Mouse (Mus musculus): Measurements from ENCODE around the gene Mcts1. TPM values are rescaled to one million over a fixed set of nuclear protein-coding genes. Genes with fewer than 3 reads are reported as not detected.

Gene Mcts1
- polyA plus RNA-seq, 1 experiment from 2014 or later, result 168 TPM

- Histone ChIP-seq H3K4me3 (no peak overlapping the region), H3K27me3 (replicated peaks) (no peaks in the 10 kb centered on the region), H3K9me3 (no peaks in the 10 kb centered on the region), H3K4me2 (no peak overlapping the region), H3K9ac (no peak overlapping the region), H3K4me1 (no peaks in the 10 kb centered on the region), H3K27ac (no peak overlapping the region), H3K36me3 (replicated peaks) (no peaks in the 10 kb centered on the region)
- ATAC-seq (replicated peaks), result no peak
- 69% methylated on average over 5 of the region's 5 CpGs for WGBS
Measured at GRCm38 (mm10) chrX:38593180-38593889, 7.0 kb upstream of the Mcts1 start.

GRCm38 (mm10) chrX:38600995-38601369, 604 bp downstream of the Mcts1 start:
- WGBS, result 17% methylated on average over 3 of the region's 3 CpGs
- ATAC-seq (replicated peaks), result peak; percentile 87
- peak overlapping the region; percentile 48 for H3K4me3 ChIP-seq
- peak overlapping the region; percentile 54 for H3K9ac ChIP-seq
- no peaks in the 10 kb centered on the region for H3K4me1 ChIP-seq
- no peaks in the 10 kb centered on the region for H3K36me3 ChIP-seq (replicated peaks)
- no peaks in the 10 kb centered on the region for H3K27me3 ChIP-seq (replicated peaks)
- H3K27ac ChIP-seq, result peak overlapping the region; percentile 86
- H3K4me2 ChIP-seq, result peak overlapping the region; percentile 53
- H3K9me3 ChIP-seq, result no peaks in the 10 kb centered on the region

GRCm38 (mm10) chrX:38634801-38635637, 34.6 kb downstream of the Mcts1 start, which contains the start of gene C1galt1c1:
TSS of gene C1galt1c1 (minus strand) at chrX:38635087.
- peak within 1 kb of the TSS; percentile 69 for H3K9ac ChIP-seq
- H3K4me3 ChIP-seq, result peak within 1 kb of the TSS; percentile 55
- H3K27ac ChIP-seq, result peak within 1 kb of the TSS; percentile 93
- 24% methylated on average over 39 of the region's 43 CpGs for WGBS
- H3K27me3 ChIP-seq (replicated peaks), result no peaks in the 10 kb centered on the region
- H3K4me1 ChIP-seq, result peaks cover 7% of the 10 kb centered on the region
- H3K36me3 ChIP-seq (replicated peaks), result no peaks in the 10 kb centered on the region
- no peaks in the 10 kb centered on the region for H3K9me3 ChIP-seq
- H3K4me2 ChIP-seq, result peak within 1 kb of the TSS; percentile 48
- peak; percentile 99 for ATAC-seq (replicated peaks)

- ATAC-seq (replicated peaks), result no peak; the same call in 1 of the 2 replicates
- no peaks in the 10 kb centered on the region for H3K27me3 ChIP-seq (replicated peaks)
- peaks cover 7% of the 10 kb centered on the region for H3K4me1 ChIP-seq
- no peaks in the 10 kb centered on the region for H3K36me3 ChIP-seq (replicated peaks)
- peak overlapping the region; percentile 93 for H3K27ac ChIP-seq
- H3K9ac ChIP-seq, result no peak overlapping the region
- H3K4me3 ChIP-seq, result peak overlapping the region; percentile 55
- peak overlapping the region; percentile 47 for H3K4me2 ChIP-seq
- no peaks in the 10 kb centered on the region for H3K9me3 ChIP-seq
Measured at GRCm38 (mm10) chrX:38635638-38635931, 35.2 kb downstream of the Mcts1 start.

GRCm38 (mm10) chrX:38641435-38641834, 41.1 kb downstream of the Mcts1 start:
- no peaks in the 10 kb centered on the region for H3K9me3 ChIP-seq
- H3K4me1 ChIP-seq, result no peaks in the 10 kb centered on the region
- no peak overlapping the region for H3K9ac ChIP-seq
- no peak overlapping the region for H3K4me3 ChIP-seq
- H3K36me3 ChIP-seq (replicated peaks), result no peaks in the 10 kb centered on the region
- no peak overlapping the region for H3K27ac ChIP-seq
- H3K4me2 ChIP-seq, result no peak overlapping the region
- no peak for ATAC-seq (replicated peaks)
- no peaks in the 10 kb centered on the region for H3K27me3 ChIP-seq (replicated peaks)
- 76% methylated on average over 4 of the region's 4 CpGs for WGBS

GRCm38 (mm10) chrX:38642183-38642582, 41.8 kb downstream of the Mcts1 start:
- Histone ChIP-seq H3K4me1 (no peaks in the 10 kb centered on the region), H3K4me3 (no peak overlapping the region), H3K27me3 (replicated peaks) (no peaks in the 10 kb centered on the region), H3K9ac (no peak overlapping the region), H3K27ac (no peak overlapping the region), H3K4me2 (no peak overlapping the region), H3K36me3 (replicated peaks) (no peaks in the 10 kb centered on the region), H3K9me3 (no peaks in the 10 kb centered on the region)
- 77% methylated on average over 4 of the region's 4 CpGs for WGBS
- ATAC-seq (replicated peaks), result no peak

- Histone ChIP-seq H3K4me2 (no peak overlapping the region), H3K36me3 (replicated peaks) (no peaks in the 10 kb centered on the region), H3K4me1 (no peaks in the 10 kb centered on the region), H3K4me3 (no peak overlapping the region), H3K9me3 (no peaks in the 10 kb centered on the region), H3K27ac (no peak overlapping the region), H3K27me3 (replicated peaks) (no peaks in the 10 kb centered on the region), H3K9ac (no peak overlapping the region)
- no peak for ATAC-seq (replicated peaks)
- WGBS, result 61% methylated on average over 9 of the region's 9 CpGs
Measured at GRCm38 (mm10) chrX:38650404-38651039, 50.1 kb downstream of the Mcts1 start.

- H3K4me3 ChIP-seq, result no peak overlapping the region
- H3K4me1 ChIP-seq, result no peaks in the 10 kb centered on the region
- no peaks in the 10 kb centered on the region for H3K27me3 ChIP-seq (replicated peaks)
- H3K9me3 ChIP-seq, result no peaks in the 10 kb centered on the region
- no peak overlapping the region for H3K4me2 ChIP-seq
- no peak overlapping the region for H3K27ac ChIP-seq
- WGBS, result 45% methylated on average over 5 of the region's 7 CpGs
- no peak overlapping the region for H3K9ac ChIP-seq
- ATAC-seq (replicated peaks), result no peak
- H3K36me3 ChIP-seq (replicated peaks), result no peaks in the 10 kb centered on the region
Measured at GRCm38 (mm10) chrX:38651167-38651566, 50.8 kb downstream of the Mcts1 start.

- no peaks in the 10 kb centered on the region for H3K4me1 ChIP-seq
- H3K27ac ChIP-seq, result no peak overlapping the region
- no peaks in the 10 kb centered on the region for H3K9me3 ChIP-seq
- no peak overlapping the region for H3K9ac ChIP-seq
- no peak overlapping the region for H3K4me3 ChIP-seq
- ATAC-seq (replicated peaks), result no peak
- no peaks in the 10 kb centered on the region for H3K27me3 ChIP-seq (replicated peaks)
- H3K4me2 ChIP-seq, result no peak overlapping the region
- H3K36me3 ChIP-seq (replicated peaks), result no peaks in the 10 kb centered on the region
- 72% methylated on average over 1 of the region's 1 CpGs for WGBS
Measured at GRCm38 (mm10) chrX:38653181-38653580, 52.8 kb downstream of the Mcts1 start.

GRCm38 (mm10) chrX:38654681-38655080, 54.3 kb downstream of the Mcts1 start:
- Histone ChIP-seq H3K4me3 (no peak overlapping the region), H3K36me3 (replicated peaks) (no peaks in the 10 kb centered on the region), H3K9ac (no peak overlapping the region), H3K27me3 (replicated peaks) (no peaks in the 10 kb centered on the region), H3K9me3 (no peaks in the 10 kb centered on the region), H3K4me2 (no peak overlapping the region), H3K4me1 (no peaks in the 10 kb centered on the region), H3K27ac (no peak overlapping the region)
- 80% methylated on average over 5 of the region's 5 CpGs for WGBS
- ATAC-seq (replicated peaks), result no peak

- no peak overlapping the region for H3K4me3 ChIP-seq
- H3K4me2 ChIP-seq, result no peak overlapping the region
- no peaks in the 10 kb centered on the region for H3K4me1 ChIP-seq
- WGBS, result 82% methylated on average over 4 of the region's 4 CpGs
- ATAC-seq (replicated peaks), result no peak
- no peaks in the 10 kb centered on the region for H3K9me3 ChIP-seq
- no peak overlapping the region for H3K9ac ChIP-seq
- H3K27ac ChIP-seq, result no peak overlapping the region
- no peaks in the 10 kb centered on the region for H3K36me3 ChIP-seq (replicated peaks)
- H3K27me3 ChIP-seq (replicated peaks), result no peaks in the 10 kb centered on the region
Measured at GRCm38 (mm10) chrX:38656206-38656883, 56.0 kb downstream of the Mcts1 start.

Measured in midbrain, embryonic 15.5 days (tissue).